Mouse (Mus musculus) heart, postnatal 36 days (tissue): Measurements from ENCODE around the gene Ess2. TPM values are rescaled to one million over a fixed set of nuclear protein-coding genes. Genes with fewer than 3 reads are reported as not detected.

Experiments
- DNase-seq, 2 experiments: peaks; one replicate each; pipeline ENCODE4 v3.0.0; 2021 to 2022
- intact Hi-C: fragments of 180-260 bp; cut with DNase I; formaldehyde crosslinking; loops from one replicate; pipeline ENCODE4 v1.15.1; 2025
- total RNA-seq, 2 experiments: library from RNA; stranded (reverse); gene quantifications; 2 replicates each; pipeline ENCODE4 v1.2.3; 2021

Gene Ess2
- total RNA-seq, 2 experiments from 2014 or later: 8.7 to 10.6 TPM

DNA sequence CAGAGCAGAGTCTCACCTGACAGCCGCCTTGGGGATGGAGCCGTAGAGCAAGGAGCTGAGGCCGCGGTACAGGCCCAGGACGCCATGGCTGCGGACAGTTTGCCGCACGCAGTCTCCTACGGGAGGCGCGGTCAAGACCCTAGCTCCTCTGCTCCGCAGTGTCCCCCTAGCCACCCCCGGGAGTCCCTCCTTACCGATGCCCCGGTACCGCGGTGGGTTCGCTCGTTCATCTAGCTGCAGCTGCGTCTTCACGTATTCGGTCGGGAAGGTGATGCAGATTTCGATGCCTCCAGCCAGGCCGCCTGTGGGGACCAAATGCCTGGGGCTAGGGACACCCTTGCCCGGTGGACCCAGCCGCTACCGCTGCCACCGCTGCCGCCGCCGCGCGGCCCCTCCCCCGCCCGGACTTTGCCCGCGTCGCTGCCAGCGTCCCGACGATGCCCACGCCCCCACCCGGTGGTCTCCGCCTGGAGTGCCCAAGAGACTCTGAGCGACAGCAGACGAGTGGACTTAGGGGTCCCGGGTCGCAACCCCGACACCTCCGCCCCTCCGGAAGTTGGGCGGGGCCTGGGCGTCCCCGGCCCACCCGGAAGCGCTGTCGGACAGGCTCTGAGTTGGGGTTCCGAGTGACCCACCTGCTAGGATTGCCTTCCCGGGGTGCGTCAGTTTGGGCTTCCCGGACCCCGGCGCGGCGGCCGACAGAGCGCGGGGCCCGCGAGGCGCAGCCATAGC lies 16.4 kb upstream of the Ess2 start:
- intact Hi-C loops: loop anchor here (5.0 to 10.0 kb wide), 3 partner anchors 60 to 417 kb away; partner anchors contain the start of genes Arvcf and Tango2

DNA sequence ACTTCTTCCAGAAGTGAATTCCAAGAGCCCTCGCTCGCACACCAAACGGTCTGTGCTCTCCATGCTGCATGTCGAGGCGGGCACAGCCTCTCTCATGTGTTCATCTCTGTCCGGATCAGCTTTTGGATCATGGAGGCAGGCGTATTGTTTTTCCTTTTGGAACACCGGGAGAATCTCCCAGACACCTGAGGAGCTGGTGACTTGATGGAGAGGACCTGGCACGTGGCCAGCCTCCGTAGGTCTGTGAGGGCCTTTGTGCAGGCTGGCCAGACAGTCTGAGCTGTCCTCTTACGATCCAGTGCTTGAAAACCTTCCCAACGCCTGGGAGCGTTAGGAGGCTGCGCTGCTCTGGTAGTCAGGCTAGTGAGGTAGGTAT lies 11.0 kb upstream of the Ess2 start:
- DNase-seq: no peak
- intact Hi-C loops: loop anchor here (10.0 kb wide), 1 partner anchor 423 kb away; the partner anchor contains the start of genes Arvcf and Tango2

More for the DNA sequence above, 16.4 kb upstream of the Ess2 start:
- DNase-seq: peak in 1 of 2 experiments; percentile 39

DNA sequence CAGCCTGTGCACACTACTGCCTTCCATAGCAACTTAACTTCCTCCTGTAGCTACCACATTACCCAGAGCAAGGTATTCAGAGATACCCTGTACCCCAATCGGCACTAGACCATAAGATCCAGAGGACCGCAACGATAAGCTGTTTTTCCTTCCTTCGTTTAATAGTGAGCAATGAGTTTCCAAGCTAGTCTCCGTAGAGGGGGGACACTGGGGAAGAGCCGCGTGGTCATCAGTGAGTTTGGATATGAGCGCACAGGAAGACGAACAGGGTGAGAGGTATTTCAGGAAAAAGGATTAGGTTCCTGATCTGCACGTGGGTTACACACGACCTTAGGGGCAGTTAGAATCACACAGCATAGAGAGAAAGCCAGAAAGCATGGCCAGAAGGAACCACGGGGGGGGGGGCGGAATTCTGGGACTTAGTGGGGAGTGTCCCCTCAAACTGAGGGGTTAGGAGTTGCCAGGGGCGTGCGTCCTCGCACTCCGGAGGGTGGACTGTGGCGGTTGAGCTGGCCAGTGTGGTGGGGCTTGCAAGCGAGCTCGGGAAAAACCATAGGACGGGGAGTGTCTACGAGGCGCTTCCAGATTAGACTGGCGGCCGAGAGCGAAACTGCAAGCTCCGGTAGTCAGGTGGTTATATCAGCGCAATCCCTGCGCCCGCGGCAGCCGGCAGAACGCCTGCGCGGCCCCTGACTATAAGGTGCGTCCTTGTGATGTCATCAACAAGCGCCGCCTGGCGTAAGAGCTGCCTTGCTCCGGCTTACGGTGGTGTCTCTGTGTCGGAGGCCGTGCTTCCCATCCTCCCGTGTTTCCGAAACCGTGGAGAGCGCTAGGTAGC lies 10.4 kb upstream of the Ess2 start:
- DNase-seq: peak; percentile 94 to 95
- intact Hi-C loops: loop anchor here (1.0 to 10.0 kb wide), 2 partner anchors 10 to 423 kb away; partner anchors contain the start of genes Arvcf, Ess2 and Tango2

DNA sequence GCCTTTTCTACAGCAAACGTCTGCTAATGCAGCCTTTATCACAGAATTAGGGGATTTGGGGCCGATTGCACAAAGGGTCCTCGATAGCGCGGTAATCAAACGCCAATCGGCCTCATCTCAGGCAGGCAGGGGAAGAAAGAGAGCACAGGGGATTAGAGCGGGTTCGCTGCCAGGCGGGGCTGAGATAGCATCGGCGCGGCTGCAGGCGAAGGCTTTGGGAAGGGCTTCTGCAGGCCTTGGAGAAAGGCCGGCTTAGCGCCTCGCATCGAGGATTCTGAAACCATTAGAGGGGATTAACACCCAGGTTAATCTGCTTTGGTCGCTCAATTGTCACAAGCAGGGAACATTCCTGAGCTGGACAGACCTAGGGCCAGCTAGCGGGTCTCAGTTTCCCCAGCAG lies 9.4 kb upstream of the Ess2 start:
- intact Hi-C loops: loop anchor here (10.0 kb wide), 1 partner anchor 424 kb away; the partner anchor contains the start of genes Arvcf and Tango2

DNA sequence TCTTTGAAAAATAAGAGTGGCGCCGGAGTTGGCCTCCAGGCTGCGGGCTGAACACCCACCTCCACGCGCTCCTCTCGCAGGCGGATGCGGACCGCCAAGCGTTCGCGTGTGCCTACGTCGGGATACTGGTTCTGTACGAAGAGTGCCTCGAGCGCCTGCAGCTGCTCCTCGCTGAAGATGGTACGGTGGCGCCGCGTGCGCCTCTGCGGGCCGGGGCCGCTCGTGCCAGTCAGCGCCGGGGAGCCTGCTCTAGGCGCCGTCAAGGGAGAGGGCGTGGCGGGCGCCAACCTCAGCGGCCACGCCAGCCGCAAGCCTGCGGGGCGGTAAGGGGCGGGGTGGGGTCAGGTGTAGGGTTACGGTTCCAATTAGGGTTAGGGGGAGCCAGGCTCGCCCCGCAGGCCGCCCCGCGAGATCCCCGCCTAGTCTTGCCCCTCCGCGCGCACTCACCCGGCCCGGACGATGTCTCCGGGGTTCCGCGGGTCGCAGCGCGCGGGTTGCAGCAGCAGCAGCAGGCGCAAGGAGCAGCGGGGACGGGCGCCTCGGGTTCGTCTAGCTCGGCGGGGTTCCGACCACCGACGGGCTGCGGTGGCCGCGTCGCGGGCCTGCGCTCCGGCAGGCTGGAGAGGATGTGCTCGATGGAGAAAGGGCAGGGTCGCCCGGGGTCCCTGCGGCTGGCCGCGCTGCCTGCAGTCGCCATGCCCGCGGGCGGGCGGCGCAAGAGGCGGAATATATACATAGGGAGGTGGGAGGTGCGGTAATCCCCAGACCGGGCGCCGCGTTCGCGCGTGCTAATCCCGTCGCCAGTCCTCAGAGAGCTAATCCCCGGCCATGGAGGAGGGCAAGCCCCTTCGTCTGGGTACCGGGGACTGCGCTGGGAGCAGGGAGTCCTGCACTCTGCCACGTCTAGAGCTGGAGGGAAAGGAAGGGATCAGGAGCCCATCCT lies 3.4 kb upstream of the Ess2 start, which contains the start of gene Gsc2:
Gene Gsc2 (minus strand): TSS at position 753 of the 943 bp plus-strand sequence.
- intact Hi-C loops: no loop called here
- no peak for DNase-seq

More for the DNA sequence above, 9.4 kb upstream of the Ess2 start:
- no peak for DNase-seq

DNA sequence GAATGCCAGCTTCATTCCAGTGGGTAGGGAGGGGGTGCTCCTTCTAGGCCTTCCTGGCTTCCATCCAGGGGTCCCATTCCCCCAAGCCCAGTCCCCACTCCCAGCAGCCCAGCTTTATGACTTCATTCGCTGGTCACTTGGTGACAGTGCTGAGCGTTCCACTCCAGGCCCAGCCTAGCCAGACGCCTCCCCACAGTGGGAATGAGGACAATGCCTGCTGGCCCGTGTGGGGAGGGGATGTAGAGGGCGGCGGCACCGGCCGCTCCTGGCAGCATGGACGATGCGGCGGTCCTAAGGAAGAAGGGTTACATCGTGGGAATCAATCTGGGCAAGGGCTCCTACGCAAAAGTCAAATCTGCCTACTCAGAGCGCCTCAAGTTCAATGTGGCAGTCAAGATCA lies 12.7 kb downstream of the Ess2 start, which contains the start of the genes Dgcr2 and Tssk2:
Gene Dgcr2 (minus strand): TSS at position 101 of the 400 bp plus-strand sequence.
Gene Tssk2 (plus strand): TSS at position 176 of the 400 bp plus-strand sequence.
- intact Hi-C loops: no loop called here
- no peak for DNase-seq

DNA sequence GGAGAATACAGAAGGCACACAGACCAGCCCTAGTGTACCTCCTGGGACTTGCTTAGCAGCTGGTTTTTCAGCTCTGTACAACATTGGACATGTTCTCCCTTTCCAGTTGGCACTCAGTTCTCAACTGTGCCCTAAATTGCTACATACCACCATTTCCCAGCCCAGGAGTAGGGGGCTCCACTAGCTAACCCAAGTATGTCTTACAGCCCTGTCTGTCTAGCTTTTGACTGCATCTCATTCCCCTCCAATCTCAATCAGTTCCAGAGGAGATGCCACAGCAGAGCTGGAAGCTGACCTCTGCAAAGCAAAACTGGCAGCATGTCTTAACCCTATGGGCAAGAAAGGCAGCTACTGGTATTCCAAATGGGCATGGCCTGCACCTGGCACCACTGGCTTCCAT lies 15.1 kb downstream of the Ess2 start:
- no peak for DNase-seq
- intact Hi-C loops: no loop called here

DNA sequence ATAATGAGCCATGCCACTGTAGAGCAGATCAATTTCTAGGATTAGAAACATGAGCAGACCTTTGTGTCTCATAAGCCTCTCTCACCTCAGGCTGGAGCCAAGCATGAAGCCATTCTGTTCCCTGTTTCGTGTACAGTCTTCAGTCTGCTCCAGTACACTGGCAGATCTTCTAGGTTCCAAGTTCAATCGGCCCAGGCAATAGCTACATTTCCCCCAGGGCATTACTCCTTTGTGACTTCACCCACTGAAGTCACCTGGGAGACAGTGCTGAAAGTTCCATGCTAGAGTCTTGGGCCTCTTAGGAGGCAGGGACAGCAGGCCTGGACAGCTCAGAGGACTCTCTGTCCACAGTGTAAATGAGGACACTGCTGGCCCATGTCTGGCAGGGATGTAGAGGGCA lies 17.2 kb downstream of the Ess2 start, which contains the start of gene Tssk1:
Gene Tssk1 (plus strand): TSS at position 301 of the 400 bp plus-strand sequence.
- intact Hi-C loops: loop anchor here (2.0 kb wide), 1 partner anchor 17 kb away; the partner anchor contains the start of gene Ess2
- DNase-seq: no peak

DNA sequence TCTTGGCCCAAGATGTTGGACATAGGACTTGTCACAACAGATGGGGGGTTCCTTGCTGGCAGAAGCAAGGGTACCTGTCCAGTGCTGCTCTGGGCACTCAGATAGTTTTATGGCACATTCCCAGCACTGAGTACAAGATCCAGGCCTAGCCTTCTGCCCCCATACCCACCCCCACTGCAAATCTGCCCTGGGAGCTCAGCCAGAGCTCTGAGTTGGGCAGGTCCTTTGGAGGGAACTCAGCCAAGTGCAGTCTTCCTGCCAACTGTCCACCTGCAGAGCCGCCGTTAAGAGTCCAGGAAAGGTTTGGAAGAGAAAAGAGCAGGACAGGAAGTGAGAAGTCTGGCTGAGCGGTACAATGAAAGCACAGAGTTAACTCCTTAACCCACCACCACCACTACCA lies 18.5 kb downstream of the Ess2 start:
- peak; percentile 42 to 44 for DNase-seq
- intact Hi-C loops: loop anchor here (2.0 kb wide), 1 partner anchor 18 kb away; the partner anchor contains the start of gene Ess2

DNA sequence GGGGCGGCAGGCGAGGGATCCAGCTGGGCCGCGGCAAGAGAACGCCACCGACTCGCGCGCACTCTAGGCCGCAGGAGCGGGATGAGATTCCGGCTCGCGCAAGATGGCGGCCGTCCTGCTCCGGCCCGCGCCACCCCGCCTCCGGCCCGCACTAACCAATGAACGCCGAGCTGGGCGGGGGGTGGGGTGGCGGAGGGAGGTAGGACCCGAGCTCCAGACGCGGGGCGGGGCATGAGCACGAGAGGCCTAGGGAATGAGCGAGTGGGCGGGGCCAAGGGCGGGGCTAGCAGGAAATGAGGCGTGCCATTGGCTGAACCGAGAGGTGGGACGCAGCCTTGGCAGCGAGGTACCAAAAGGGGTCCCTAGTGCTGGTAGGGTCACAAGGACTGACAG lies 19.6 kb downstream of the Ess2 start, which contains the start of gene Gm20518:
Gene Gm20518 (minus strand): TSS at position 105 of the 393 bp plus-strand sequence.
- intact Hi-C loops: no loop called here
- peak; percentile 98 to 99 for DNase-seq

DNA sequence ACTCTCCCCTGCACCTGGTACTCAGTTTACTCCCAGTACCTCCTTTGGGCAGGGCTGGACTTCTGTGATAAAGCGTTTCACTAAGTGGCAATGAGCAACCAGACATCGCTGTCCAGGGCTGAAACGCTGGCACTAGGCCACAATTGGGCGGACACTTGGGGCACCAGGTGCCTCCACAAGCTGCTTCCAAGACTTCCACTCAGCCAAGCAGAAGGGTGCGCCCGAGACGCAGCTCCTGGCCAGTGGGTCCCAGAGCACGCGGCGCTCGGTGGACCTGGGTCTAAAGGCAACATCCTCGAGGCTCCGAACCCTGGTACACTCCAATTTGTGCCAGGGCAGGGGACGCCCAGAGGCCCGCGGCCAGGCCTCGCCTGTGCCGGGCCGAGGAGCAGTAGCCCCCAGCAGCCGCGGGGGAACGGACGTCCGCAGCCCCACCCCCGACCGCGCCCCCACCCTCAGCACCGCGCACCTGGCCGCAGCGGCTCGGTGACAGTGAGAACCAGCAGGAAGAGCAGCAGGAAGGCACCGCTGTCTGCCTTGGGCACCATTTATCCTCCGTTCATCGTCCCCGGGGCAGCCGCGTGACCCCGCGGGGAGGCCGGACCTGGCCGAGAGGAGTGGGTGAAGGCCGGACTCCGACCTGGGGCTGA lies 20.1 kb downstream of the Ess2 start:
- peak; percentile 68 to 69 for DNase-seq
- intact Hi-C loops: no loop called here

DNA sequence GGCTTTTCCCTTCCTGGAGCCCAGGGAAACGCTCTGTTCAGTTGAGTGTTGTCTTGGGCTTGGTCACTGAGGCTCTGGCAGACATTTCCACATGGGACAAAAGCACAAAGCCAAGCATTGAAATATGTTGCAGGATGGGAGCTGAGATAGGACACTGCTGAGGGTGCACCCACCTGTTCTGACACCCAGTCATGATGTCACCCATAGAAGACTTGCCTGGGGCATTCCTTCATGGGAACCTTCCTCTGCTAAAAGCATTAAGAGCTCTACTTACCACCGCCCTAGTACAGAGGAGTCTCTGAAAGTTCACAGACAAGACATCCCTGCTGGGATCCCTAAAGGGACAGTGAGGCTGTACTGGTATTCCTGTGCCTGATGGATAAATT lies 20.8 kb downstream of the Ess2 start:
- intact Hi-C loops: no loop called here
- no peak for DNase-seq

DNA sequence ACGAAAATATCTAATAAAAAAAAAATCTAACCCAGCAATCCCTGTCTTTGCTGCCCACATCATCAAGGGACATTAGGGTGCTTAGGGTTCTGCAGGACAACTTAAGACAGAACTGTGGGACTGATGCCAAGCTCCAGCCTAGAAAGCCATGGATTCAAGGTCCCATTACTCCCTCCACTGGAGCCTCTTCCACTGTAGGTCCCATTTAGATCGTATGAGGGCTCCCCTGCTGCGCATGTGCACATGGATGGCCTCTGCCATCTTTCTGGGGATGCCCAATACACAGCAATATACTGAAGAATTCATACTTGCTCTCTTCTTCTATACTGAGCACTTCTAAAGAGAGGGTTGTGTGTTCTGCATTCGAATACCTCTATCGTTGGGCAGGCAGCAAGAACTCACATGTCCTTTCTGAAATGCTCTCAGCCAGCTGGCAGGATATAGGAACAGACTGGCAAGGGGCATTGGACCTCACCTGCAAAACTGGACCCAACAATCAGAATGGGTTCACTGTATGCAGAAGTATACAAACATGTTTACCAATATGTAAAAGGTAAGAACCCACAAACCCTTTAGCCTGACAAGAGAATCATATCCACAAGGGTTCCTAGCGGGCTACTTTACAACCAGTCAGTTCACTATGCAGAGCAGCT lies 21.3 kb downstream of the Ess2 start:
- intact Hi-C loops: no loop called here
- DNase-seq: no peak

DNA sequence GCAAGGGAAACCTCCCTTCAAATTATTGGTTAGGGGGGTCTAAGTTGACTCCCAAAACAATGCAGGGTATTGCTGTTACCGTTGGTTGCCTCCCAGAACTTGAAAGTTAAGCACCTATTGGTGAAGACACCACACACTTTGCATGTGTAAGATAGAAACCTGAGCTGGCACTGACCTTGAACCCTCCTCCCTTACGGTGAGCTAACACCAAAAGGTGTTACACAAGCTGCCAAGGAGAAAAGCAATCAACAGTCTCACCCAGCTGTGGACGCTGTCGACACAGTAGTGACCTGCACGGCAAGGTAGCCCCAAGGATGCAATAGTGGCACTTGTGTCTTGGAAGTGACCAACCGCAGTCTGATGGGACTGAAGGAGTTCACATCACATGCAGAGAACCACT lies 27.0 kb downstream of the Ess2 start:
- intact Hi-C loops: no loop called here
- no peak for DNase-seq

DNA sequence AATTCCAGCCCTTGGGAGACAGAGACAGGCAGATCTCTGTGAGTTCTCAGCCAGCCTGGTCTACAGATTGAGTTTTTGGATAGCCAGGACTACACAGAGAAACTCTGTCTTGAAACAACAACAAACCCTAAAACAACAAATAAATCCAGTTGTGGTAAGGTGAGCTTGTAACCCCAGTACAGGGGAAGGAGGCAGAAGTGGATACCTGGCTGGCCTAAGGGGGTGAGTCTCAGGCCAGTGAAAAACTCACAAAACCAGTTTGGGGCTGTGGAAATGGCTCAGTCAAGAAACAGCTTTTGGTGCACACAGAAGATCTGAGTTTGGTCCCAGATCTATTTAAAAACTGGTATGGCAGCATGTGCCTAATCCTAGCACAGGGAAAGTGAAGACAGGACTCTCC lies 29.0 kb downstream of the Ess2 start:
- intact Hi-C loops: no loop called here
- no peak for DNase-seq

DNA sequence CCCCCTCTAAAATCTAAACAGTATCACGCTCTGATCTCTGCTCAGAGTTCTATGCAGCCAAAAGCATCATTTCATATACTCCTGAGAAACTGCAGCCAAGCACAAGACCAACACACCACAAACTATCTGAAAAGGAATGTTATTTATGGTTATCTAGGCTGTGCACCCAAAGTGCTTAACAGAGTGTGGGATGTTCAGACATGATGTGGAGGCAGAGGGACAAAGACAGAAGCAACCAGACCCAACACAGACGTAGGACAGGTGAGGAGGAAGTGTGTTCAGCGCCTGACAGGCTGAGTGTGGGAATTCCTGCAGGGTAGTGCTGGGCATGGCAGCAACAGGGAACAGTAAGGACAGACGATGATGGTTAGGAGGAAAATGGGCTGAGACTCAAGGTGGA lies 31.6 kb downstream of the Ess2 start:
- DNase-seq: no peak
- intact Hi-C loops: no loop called here

DNA sequence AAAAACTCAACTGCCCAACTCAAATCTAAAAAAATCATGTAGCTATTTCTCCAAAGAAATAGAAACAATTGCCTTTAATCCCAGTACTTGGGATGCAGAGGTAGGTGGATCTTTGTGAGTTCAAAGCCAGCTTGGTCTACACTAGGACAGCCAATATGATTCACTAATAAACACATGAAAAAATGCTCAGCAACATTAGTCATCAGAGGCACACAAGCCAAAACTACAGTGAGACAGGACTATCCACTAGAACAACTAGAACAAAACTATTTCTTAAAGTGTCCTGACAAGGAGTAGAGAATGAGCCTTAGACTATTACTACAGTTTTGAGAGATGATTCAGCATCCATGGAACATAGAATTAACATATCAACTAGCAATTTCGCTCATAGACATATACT lies 35.1 kb downstream of the Ess2 start:
- intact Hi-C loops: no loop called here
- no peak for DNase-seq

DNA sequence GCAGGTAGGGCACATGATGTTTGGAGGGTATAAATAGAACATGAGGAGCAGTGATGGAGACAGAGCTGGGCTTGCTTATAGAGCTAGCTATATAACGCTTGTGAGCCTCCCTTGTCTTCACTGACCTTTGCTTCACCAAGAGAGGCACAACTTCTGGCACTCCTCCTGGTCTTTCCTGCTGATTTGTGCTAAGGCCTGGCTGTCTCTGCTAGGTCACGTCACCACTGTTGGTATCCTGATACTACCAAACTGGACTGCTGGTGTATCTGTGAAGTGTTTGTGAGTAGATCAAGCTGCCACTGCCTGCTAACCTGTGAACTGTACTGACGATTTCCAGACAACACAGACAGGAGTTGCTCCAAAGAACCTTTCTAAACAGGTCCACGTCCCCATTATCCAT lies 36.0 kb downstream of the Ess2 start:
- no peak for DNase-seq
- intact Hi-C loops: no loop called here

DNA sequence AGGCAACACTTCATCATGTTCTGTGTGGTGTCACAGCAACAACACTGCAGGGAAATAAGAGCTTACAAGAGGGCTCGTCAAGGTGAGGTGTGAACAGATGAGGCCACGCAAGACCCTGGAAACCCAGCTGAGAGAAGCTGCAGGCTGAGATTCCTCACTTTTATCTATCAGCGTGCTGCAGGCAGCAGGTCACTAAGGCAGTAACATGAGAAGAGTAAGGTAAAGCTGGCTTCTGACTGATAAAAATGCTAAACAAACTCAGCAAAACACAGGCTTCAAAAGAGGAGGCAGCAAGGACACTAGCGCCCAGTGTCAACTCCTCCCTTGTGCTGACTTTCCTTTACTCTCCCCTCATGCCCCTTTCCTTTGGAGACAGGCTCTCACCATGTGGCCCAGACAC lies 38.2 kb downstream of the Ess2 start:
- intact Hi-C loops: no loop called here
- DNase-seq: no peak
